Mouse (Mus musculus): Measurements from ENCODE around the gene Eef2. TPM values are rescaled to one million over a fixed set of nuclear protein-coding genes. Genes with fewer than 3 reads are reported as not detected.
A peak's percentile ranks its signal among the peaks of the same experiment; 100 is the strongest.

The Eef2 gene
- polyA plus RNA-seq, 1 experiment: 2,442 TPM

GRCm38 (mm10) chr10:81192270-81192967 lies 16.0 kb downstream of the Eef2 start:
- Histone ChIP-seq H3K27me3 (ENCODE audit: control insufficient read depth, insufficient read depth, low read length, poor library complexity, severe bottlenecking) (no peaks in the 10 kb centered on the region), H3K4me1 (ENCODE audit: control insufficient read depth, insufficient read depth, low read length) (no peaks in the 10 kb centered on the region), H3K9ac (ENCODE audit: low read depth, poor library complexity, severe bottlenecking) (peak overlapping the region; percentile 57), H3K36me3 (ENCODE audit: control insufficient read depth, insufficient read depth, low read length, poor library complexity, severe bottlenecking) (no peaks in the 10 kb centered on the region), H3K9me3 (replicated peaks; ENCODE audit: control insufficient read depth, insufficient read depth, low read length, poor library complexity, severe bottlenecking) (no peaks in the 10 kb centered on the region), H3K27ac (ENCODE audit: insufficient read depth, low read length) (peak overlapping the region; percentile 31; the same call in 1 of the 2 replicates), H3K4me3 (ENCODE audit: low read depth, low read length) (peak overlapping the region; percentile 72)
- no peak for TF ChIP-seq EP300 (IDR thresholded peaks at IDR 0.05; ENCODE audit: insufficient read depth, low read depth, low read length)
- no peak for TF ChIP-seq CTCF (IDR thresholded peaks at IDR 0.05; ENCODE audit: low read depth, low read length)
- peak; percentile 12 for TF ChIP-seq POLR2A (IDR thresholded peaks at IDR 0.05; ENCODE audit: insufficient read depth, low read length)

DNA sequence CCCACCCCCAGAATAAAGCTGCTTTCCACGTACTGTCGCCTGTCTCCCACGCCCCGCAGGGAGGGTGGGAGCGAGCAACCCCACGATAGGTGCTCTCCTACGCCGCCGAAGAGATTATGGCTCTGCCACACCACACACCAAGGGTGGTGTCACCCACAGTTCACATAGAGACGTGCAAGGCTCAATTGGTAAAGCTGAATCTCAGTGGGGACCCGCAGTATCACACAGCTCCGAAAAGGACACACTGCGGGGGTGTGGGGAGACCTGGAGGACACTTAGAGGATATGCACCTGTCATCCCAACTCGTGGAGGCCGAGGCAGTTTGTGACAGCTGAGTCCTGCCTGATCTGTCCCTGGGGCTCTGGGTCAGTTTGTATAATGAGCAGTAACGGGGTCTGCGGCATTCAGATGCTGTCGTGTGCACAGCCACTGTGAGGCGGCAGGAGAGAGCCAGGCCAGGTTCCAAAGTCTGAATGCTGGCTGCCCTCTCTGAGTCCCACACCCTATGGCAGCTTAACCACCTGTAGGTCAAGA lies 16.6 kb downstream of the Eef2 start:
- no peaks in the 10 kb centered on the region for H3K27me3 ChIP-seq (ENCODE audit: control insufficient read depth, insufficient read depth, low read length, poor library complexity, severe bottlenecking)
- H3K9me3 ChIP-seq (replicated peaks; ENCODE audit: control insufficient read depth, insufficient read depth, low read length, poor library complexity, severe bottlenecking): no peaks in the 10 kb centered on the region
- no peak overlapping the region for H3K27ac ChIP-seq (ENCODE audit: insufficient read depth, low read length)

GRCm38 (mm10) chr10:81193991-81194774 lies 17.8 kb downstream of the Eef2 start:
- H3K4me1 ChIP-seq (ENCODE audit: control insufficient read depth, insufficient read depth, low read length): no peaks in the 10 kb centered on the region
- H3K36me3 ChIP-seq (ENCODE audit: control insufficient read depth, insufficient read depth, low read length, poor library complexity, severe bottlenecking): no peaks in the 10 kb centered on the region
- H3K9me3 ChIP-seq (replicated peaks; ENCODE audit: control insufficient read depth, insufficient read depth, low read length, poor library complexity, severe bottlenecking): no peaks in the 10 kb centered on the region
- H3K27me3 ChIP-seq (ENCODE audit: control insufficient read depth, insufficient read depth, low read length, poor library complexity, severe bottlenecking): no peaks in the 10 kb centered on the region
- H3K4me3 ChIP-seq (ENCODE audit: low read depth, low read length): no peak overlapping the region
- H3K27ac ChIP-seq (ENCODE audit: insufficient read depth, low read length): no peak overlapping the region
- H3K9ac ChIP-seq (ENCODE audit: low read depth, poor library complexity, severe bottlenecking): peak overlapping the region; percentile 19; the same call in 1 of the 2 replicates
- TF ChIP-seq POLR2A (IDR thresholded peaks at IDR 0.05; ENCODE audit: insufficient read depth, low read length): no peak
- TF ChIP-seq EP300 (IDR thresholded peaks at IDR 0.05; ENCODE audit: insufficient read depth, low read depth, low read length): no peak
- no peak for TF ChIP-seq CTCF (IDR thresholded peaks at IDR 0.05; ENCODE audit: low read depth, low read length)

More for the DNA sequence above, 16.6 kb downstream of the Eef2 start:
- Histone ChIP-seq H3K4me3 (ENCODE audit: low read depth, low read length) (peak overlapping the region; percentile 71), H3K9ac (ENCODE audit: low read depth, poor library complexity, severe bottlenecking) (peak overlapping the region; percentile 57), H3K4me1 (ENCODE audit: control insufficient read depth, insufficient read depth, low read length) (no peaks in the 10 kb centered on the region), H3K36me3 (ENCODE audit: control insufficient read depth, insufficient read depth, low read length, poor library complexity, severe bottlenecking) (no peaks in the 10 kb centered on the region)
- TF ChIP-seq POLR2A (IDR thresholded peaks at IDR 0.05; ENCODE audit: insufficient read depth, low read length) (no peak), EP300 (IDR thresholded peaks at IDR 0.05; ENCODE audit: insufficient read depth, low read depth, low read length) (no peak), CTCF (IDR thresholded peaks at IDR 0.05; ENCODE audit: low read depth, low read length) (no peak)

GRCm38 (mm10) chr10:81195300-81195699 lies 18.9 kb downstream of the Eef2 start:
- Histone ChIP-seq H3K4me1 (ENCODE audit: control insufficient read depth, insufficient read depth, low read length) (no peaks in the 10 kb centered on the region), H3K36me3 (ENCODE audit: control insufficient read depth, insufficient read depth, low read length, poor library complexity, severe bottlenecking) (no peaks in the 10 kb centered on the region), H3K27ac (ENCODE audit: insufficient read depth, low read length) (no peak overlapping the region), H3K4me3 (ENCODE audit: low read depth, low read length) (no peak overlapping the region), H3K9ac (ENCODE audit: low read depth, poor library complexity, severe bottlenecking) (no peak overlapping the region), H3K9me3 (replicated peaks; ENCODE audit: control insufficient read depth, insufficient read depth, low read length, poor library complexity, severe bottlenecking) (no peaks in the 10 kb centered on the region), H3K27me3 (ENCODE audit: control insufficient read depth, insufficient read depth, low read length, poor library complexity, severe bottlenecking) (no peaks in the 10 kb centered on the region)
- TF ChIP-seq CTCF (IDR thresholded peaks at IDR 0.05; ENCODE audit: low read depth, low read length) (no peak), POLR2A (IDR thresholded peaks at IDR 0.05; ENCODE audit: insufficient read depth, low read length) (no peak), EP300 (IDR thresholded peaks at IDR 0.05; ENCODE audit: insufficient read depth, low read depth, low read length) (no peak)

DNA sequence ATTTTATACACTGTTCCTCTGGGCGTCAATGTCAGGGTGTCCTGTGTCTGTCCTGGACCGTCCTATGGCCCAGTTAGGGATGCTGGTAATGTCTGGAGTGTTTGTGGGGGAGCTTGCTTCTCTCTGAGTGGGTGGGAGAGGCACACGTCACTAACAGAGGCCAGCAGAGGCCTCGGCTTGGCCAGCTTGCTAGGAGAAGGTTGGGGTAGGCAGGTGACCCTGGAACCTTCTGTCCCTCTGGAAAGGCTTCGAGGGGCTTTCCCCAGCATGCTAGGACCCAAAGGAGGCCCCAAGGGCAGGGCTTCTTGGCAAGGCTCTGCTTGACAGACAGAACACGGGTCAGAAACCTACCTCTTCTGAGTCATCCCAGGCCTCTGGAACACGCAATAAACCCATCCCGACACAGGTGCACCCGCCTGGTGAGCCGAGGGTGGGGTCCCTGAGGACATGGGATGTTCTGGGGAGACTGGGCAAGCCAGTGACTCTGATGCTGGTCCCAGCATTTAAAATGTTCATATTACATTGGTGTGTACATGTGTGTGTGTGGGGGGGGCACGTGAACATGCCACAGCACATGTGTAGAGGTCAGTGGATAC lies 20.1 kb downstream of the Eef2 start:
- Histone ChIP-seq H3K9me3 (replicated peaks; ENCODE audit: control insufficient read depth, insufficient read depth, low read length, poor library complexity, severe bottlenecking) (no peaks in the 10 kb centered on the region), H3K27me3 (ENCODE audit: control insufficient read depth, insufficient read depth, low read length, poor library complexity, severe bottlenecking) (no peaks in the 10 kb centered on the region), H3K27ac (ENCODE audit: insufficient read depth, low read length) (no peak overlapping the region), H3K36me3 (ENCODE audit: control insufficient read depth, insufficient read depth, low read length, poor library complexity, severe bottlenecking) (no peaks in the 10 kb centered on the region), H3K4me3 (ENCODE audit: low read depth, low read length) (no peak overlapping the region), H3K4me1 (ENCODE audit: control insufficient read depth, insufficient read depth, low read length) (no peaks in the 10 kb centered on the region), H3K9ac (ENCODE audit: low read depth, poor library complexity, severe bottlenecking) (no peak overlapping the region)
- TF ChIP-seq EP300 (IDR thresholded peaks at IDR 0.05; ENCODE audit: insufficient read depth, low read depth, low read length) (no peak), CTCF (IDR thresholded peaks at IDR 0.05; ENCODE audit: low read depth, low read length) (no peak), POLR2A (IDR thresholded peaks at IDR 0.05; ENCODE audit: insufficient read depth, low read length) (no peak)

Measured in ES-Bruce4 (cell line).